Mouse (Mus musculus): ENCODE measurements around the gene Hdac6. TPM values are rescaled to one million over a fixed set of nuclear protein-coding genes. Genes with fewer than 3 reads are reported as not detected.

Hdac6 gene
- 17.9 and 26.7 TPM in 2 replicates for total RNA-seq (2021)
- long read RNA-seq, full-length matches to known transcripts, result 5 of 13 reads
- long read RNA-seq, partial matches to known transcripts, result 5 of 13 reads
- long read RNA-seq, other reads (novel, unspliced or antisense), result 3 of 13 reads

GRCm38 (mm10) chrX:7947108-7947899 is at the start of gene Hdac6:
Hdac6 (minus strand) TSS chrX:7947889.
- DNase-seq, result no peak

- DNase-seq, result no peak
Observed at GRCm38 (mm10) chrX:7993068-7993735, 45.5 kb upstream of the Hdac6 start.

- no peak for DNase-seq
Observed at GRCm38 (mm10) chrX:7992379-7993067, 44.8 kb upstream of the Hdac6 start.

GRCm38 (mm10) chrX:7981368-7981767 is 33.7 kb upstream of the Hdac6 start:
- DNase-seq, result no peak

GRCm38 (mm10) chrX:7977892-7978291 is 30.2 kb upstream of the Hdac6 start, which contains the start of gene Gata1:
Gata1 (minus strand) TSS chrX:7978071.
- DNase-seq, result no peak

GRCm38 (mm10) chrX:7971292-7971691 is 23.6 kb upstream of the Hdac6 start:
- DNase-seq, result no peak

- DNase-seq, result no peak
Observed at GRCm38 (mm10) chrX:7968899-7969298, 21.2 kb upstream of the Hdac6 start.

GRCm38 (mm10) chrX:7968226-7968625 is 20.5 kb upstream of the Hdac6 start:
- no peak for DNase-seq

GRCm38 (mm10) chrX:7967596-7968201 is 20.0 kb upstream of the Hdac6 start:
- DNase-seq, result no peak

- DNase-seq, result no peak
Observed at GRCm38 (mm10) chrX:7966161-7966560, 18.5 kb upstream of the Hdac6 start.

GRCm38 (mm10) chrX:7963829-7964626 is 16.3 kb upstream of the Hdac6 start:
- no peak for DNase-seq

- no peak for DNase-seq
Observed at GRCm38 (mm10) chrX:7958868-7959267, 11.2 kb upstream of the Hdac6 start.

- no peak for DNase-seq
Observed at GRCm38 (mm10) chrX:7950091-7950490, 2.4 kb upstream of the Hdac6 start.

GRCm38 (mm10) chrX:7947900-7948492 is 307 bp upstream of the Hdac6 start:
- peak; percentile 86 for DNase-seq

- DNase-seq, result no peak
Observed at GRCm38 (mm10) chrX:7945618-7946017, 2.1 kb downstream of the Hdac6 start.

- no peak for DNase-seq
Observed at GRCm38 (mm10) chrX:7937667-7938066, 10.0 kb downstream of the Hdac6 start.

- no peak for DNase-seq
Observed at GRCm38 (mm10) chrX:7936874-7937273, 10.8 kb downstream of the Hdac6 start.

- no peak for DNase-seq
Observed at GRCm38 (mm10) chrX:7928270-7928790, 19.4 kb downstream of the Hdac6 start, which contains the start of gene Eras. Eras (minus strand) TSS chrX:7928607.

- no peak for DNase-seq
Observed at GRCm38 (mm10) chrX:7927116-7927515, 20.6 kb downstream of the Hdac6 start.

GRCm38 (mm10) chrX:7926266-7926665 is 21.4 kb downstream of the Hdac6 start:
- DNase-seq, result no peak

GRCm38 (mm10) chrX:7922032-7922431 is 25.7 kb downstream of the Hdac6 start:
- no peak for DNase-seq

All from adrenal gland, postnatal 25 days (tissue).